Mouse (Mus musculus) ES-Bruce4 (cell line): ENCODE data around the gene Sox12. TPM values are rescaled to one million over a fixed set of nuclear protein-coding genes. Genes with fewer than 3 reads are reported as not detected.
A peak's percentile ranks its signal among the peaks of the same experiment; 100 is the strongest.

Experiments
- H3K27ac ChIP-seq: 2 replicates; pipeline ENCODE4 v1.5.1; 2012; ENCODE audit warnings: low read length, inconsistent platforms; ENCODE audit not compliant: insufficient read depth
- H3K27me3 ChIP-seq: 2 replicates; pipeline ENCODE4 v1.6.1; 2012; ENCODE audit warnings: mild to moderate bottlenecking, low read length, inconsistent platforms; ENCODE audit not compliant: control insufficient read depth, poor library complexity, insufficient read depth, severe bottlenecking
- H3K36me3 ChIP-seq: 2 replicates; pipeline ENCODE4 v1.6.1; 2012; ENCODE audit warnings: inconsistent platforms, mild to moderate bottlenecking, low read length, moderate library complexity; ENCODE audit not compliant: control insufficient read depth, poor library complexity, insufficient read depth, severe bottlenecking
- H3K4me1 ChIP-seq: one replicate; pipeline ENCODE4 v1.8.1; 2011; ENCODE audit warnings: low read length; ENCODE audit not compliant: control insufficient read depth, insufficient read depth
- H3K4me3 ChIP-seq: 2 replicates; pipeline ENCODE4 v1.5.1; 2011; ENCODE audit warnings: low read depth, mild to moderate bottlenecking, low read length
- H3K9ac ChIP-seq: 2 replicates; pipeline ENCODE4 v1.6.1; 2012; ENCODE audit warnings: low read depth, mild to moderate bottlenecking, inconsistent platforms; ENCODE audit not compliant: poor library complexity, severe bottlenecking
- H3K9me3 ChIP-seq: replicated peaks from 2 replicates; pipeline ENCODE4 v1.6.1; 2012; ENCODE audit warnings: mild to moderate bottlenecking, low read length, inconsistent platforms; ENCODE audit not compliant: control insufficient read depth, poor library complexity, insufficient read depth, severe bottlenecking
- CTCF ChIP-seq: IDR thresholded peaks from one replicate; pipeline ENCODE4 v1.8.1; 2011; ENCODE audit warnings: low read depth, low read length
- EP300 ChIP-seq: IDR thresholded peaks from 2 replicates; pipeline ENCODE4 v1.6.1; 2011; ENCODE audit warnings: low read depth, low read length; ENCODE audit not compliant: insufficient read depth
- POLR2A ChIP-seq: IDR thresholded peaks from one replicate; pipeline ENCODE4 v1.8.1; 2011; ENCODE audit warnings: low read length; ENCODE audit not compliant: insufficient read depth
- polyA plus RNA-seq: library from polyadenylated mRNA; stranded (reverse); fragments of >200 nt; gene quantifications from 2 replicates; pipeline ENCODE4 v1.2.4, GENCODE M21; 2011; ENCODE audit warnings: low read depth; ENCODE audit not compliant: missing spikeins, insufficient read depth, insufficient read length

Sox12 gene
- polyA plus RNA-seq, 1 experiment, result 27.5 TPM

- Histone ChIP-seq H3K27ac (no peak overlapping the region), H3K36me3 (no peaks in the 10 kb centered on the region), H3K4me3 (no peak overlapping the region), H3K4me1 (peaks cover 7% of the 10 kb centered on the region), H3K27me3 (no peaks in the 10 kb centered on the region), H3K9me3 (no peaks in the 10 kb centered on the region), H3K9ac (no peak overlapping the region)
- TF ChIP-seq CTCF (peak; percentile 97), POLR2A (no peak)
Observed at GRCm38 (mm10) chr2:152368532-152369140, 29.2 kb downstream of the Sox12 start.

GRCm38 (mm10) chr2:152367917-152368316 is 29.9 kb downstream of the Sox12 start:
- no peak overlapping the region for H3K4me3 ChIP-seq
- H3K9ac ChIP-seq, result no peak overlapping the region
- TF ChIP-seq EP300, result no peak
- TF ChIP-seq CTCF, result no peak
- TF ChIP-seq POLR2A, result no peak
- H3K9me3 ChIP-seq, result no peaks in the 10 kb centered on the region
- H3K4me1 ChIP-seq, result peaks cover 7% of the 10 kb centered on the region
- H3K27me3 ChIP-seq, result no peaks in the 10 kb centered on the region
- H3K27ac ChIP-seq, result no peak overlapping the region
- no peaks in the 10 kb centered on the region for H3K36me3 ChIP-seq

GRCm38 (mm10) chr2:152363245-152364147 is 34.4 kb downstream of the Sox12 start:
- H3K27ac ChIP-seq, result no peak overlapping the region
- peak overlapping the region; percentile 7; the same call in 1 of the 2 replicates for H3K9ac ChIP-seq

GRCm38 (mm10) chr2:152361193-152361592 is 36.7 kb downstream of the Sox12 start:
- Histone ChIP-seq H3K4me1 (peaks cover 5% of the 10 kb centered on the region), H3K9ac (no peak overlapping the region), H3K4me3 (no peak overlapping the region), H3K36me3 (no peaks in the 10 kb centered on the region), H3K27ac (no peak overlapping the region), H3K27me3 (no peaks in the 10 kb centered on the region), H3K9me3 (no peaks in the 10 kb centered on the region)
- TF ChIP-seq POLR2A, result no peak
- TF ChIP-seq CTCF, result no peak
- TF ChIP-seq EP300, result no peak

More at GRCm38 (mm10) chr2:152363245-152364147, 34.4 kb downstream of the Sox12 start:
- TF ChIP-seq EP300 (peak; percentile 63; the same call in 1 of the 2 replicates), POLR2A (no peak), CTCF (peak; percentile 99)
- H3K27me3 ChIP-seq, result no peaks in the 10 kb centered on the region
- no peaks in the 10 kb centered on the region for H3K9me3 ChIP-seq
- peak overlapping the region; percentile 9; the same call in 1 of the 2 replicates for H3K4me3 ChIP-seq
- no peaks in the 10 kb centered on the region for H3K36me3 ChIP-seq
- peaks cover 7% of the 10 kb centered on the region for H3K4me1 ChIP-seq

GRCm38 (mm10) chr2:152360271-152360775 is 37.5 kb downstream of the Sox12 start:
- Histone ChIP-seq H3K27ac (no peak overlapping the region), H3K9ac (no peak overlapping the region), H3K4me3 (no peak overlapping the region)

More at GRCm38 (mm10) chr2:152360271-152360775, 37.5 kb downstream of the Sox12 start:
- H3K4me1 ChIP-seq, result peaks cover 3% of the 10 kb centered on the region
- H3K27me3 ChIP-seq, result no peaks in the 10 kb centered on the region
- no peaks in the 10 kb centered on the region for H3K9me3 ChIP-seq
- H3K36me3 ChIP-seq, result no peaks in the 10 kb centered on the region
- TF ChIP-seq EP300, result no peak
- no peak for TF ChIP-seq CTCF
- no peak for TF ChIP-seq POLR2A
